Mouse (Mus musculus) mature B cell (primary cell): Measurements from ENCODE around the gene Tmem30c.

Experiments
- in situ Hi-C: fragments of 300-500 bp; cut with MboI; formaldehyde crosslinking; loops from 2 replicates; pipeline ENCODE4 v1.14.3; 2019

Gene Tmem30c

GRCm38 (mm10) chr16:57235871-57236510 lies 56.7 kb downstream of the Tmem30c start:
- in situ Hi-C loops: loop anchor here (25.0 kb wide), 1 partner anchor 176 kb away; no protein-coding TSS in a partner anchor

GRCm38 (mm10) chr16:57231937-57232310 lies 60.7 kb downstream of the Tmem30c start:
- in situ Hi-C loops: loop anchor here (25.0 kb wide), 1 partner anchor 180 kb away; no protein-coding TSS in a partner anchor

GRCm38 (mm10) chr16:57231089-57231936 lies 61.4 kb downstream of the Tmem30c start, which contains the start of gene Tbc1d23:
Gene Tbc1d23 (minus strand): TSS chr16:57231504.
- in situ Hi-C loops: loop anchor here (25.0 kb wide), 1 partner anchor 181 kb away; no protein-coding TSS in a partner anchor

- in situ Hi-C loops: loop anchor here (25.0 kb wide), 1 partner anchor 186 kb away; no protein-coding TSS in a partner anchor
These were observed 66.2 kb downstream of the Tmem30c start for GRCm38 (mm10) chr16:57226444-57226843.

- in situ Hi-C loops: no loop called here
These were observed 72.3 kb downstream of the Tmem30c start for GRCm38 (mm10) chr16:57220361-57220760.
